Mouse (Mus musculus): ENCODE data around the gene Ppm1k. TPM values are rescaled to one million over a fixed set of nuclear protein-coding genes. Genes with fewer than 3 reads are reported as not detected.
"Not testable (repeated sequence)": the region's sequence is repeated elsewhere in the genome, so short reads cannot be mapped to it uniquely, and the experiment has no call there.

Ppm1k gene
- 10 to 100 TPM; 11.5 to 21.2 (median 15.5) TPM for total RNA-seq (2022)

- DNase-seq (ENCODE audit: low spot score in 2 of 2) = peak; percentile 98 to 99
These were observed at the start of gene Ppm1k for GRCm38 (mm10) chr6:57535386-57535936. TSS of gene Ppm1k (minus strand) at chr6:57535468.

DNA sequence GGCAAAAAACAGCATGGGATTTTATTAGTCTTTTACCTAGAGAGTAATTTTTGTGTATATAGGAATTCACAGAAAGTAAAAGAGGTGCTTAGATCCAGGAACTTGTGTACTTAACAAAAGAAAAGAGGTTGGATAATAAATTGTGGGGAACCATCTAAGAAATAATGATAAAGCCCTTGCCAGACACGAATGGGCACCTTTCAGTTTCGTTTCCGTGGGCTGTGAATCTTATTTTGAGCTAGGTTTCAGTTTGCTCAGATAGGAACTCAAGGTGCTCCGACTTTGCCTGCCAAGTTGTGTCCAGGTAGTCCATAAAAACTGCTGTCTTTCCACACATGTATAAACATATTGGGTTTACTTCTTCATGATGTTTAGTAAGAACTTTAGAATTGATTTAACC lies 47.1 kb upstream of the Ppm1k start:
- DNase-seq (ENCODE audit: low spot score in 2 of 2) = no peak

GRCm38 (mm10) chr6:57581595-57581994 lies 46.3 kb upstream of the Ppm1k start:
- DNase-seq (ENCODE audit: low spot score in 2 of 2) = no peak

GRCm38 (mm10) chr6:57580881-57581548 lies 45.7 kb upstream of the Ppm1k start, which contains the start of gene Herc6:
TSS of gene Herc6 (plus strand) at chr6:57581000.
- peak; percentile 30 to 47 for DNase-seq (ENCODE audit: low spot score in 2 of 2)

DNA sequence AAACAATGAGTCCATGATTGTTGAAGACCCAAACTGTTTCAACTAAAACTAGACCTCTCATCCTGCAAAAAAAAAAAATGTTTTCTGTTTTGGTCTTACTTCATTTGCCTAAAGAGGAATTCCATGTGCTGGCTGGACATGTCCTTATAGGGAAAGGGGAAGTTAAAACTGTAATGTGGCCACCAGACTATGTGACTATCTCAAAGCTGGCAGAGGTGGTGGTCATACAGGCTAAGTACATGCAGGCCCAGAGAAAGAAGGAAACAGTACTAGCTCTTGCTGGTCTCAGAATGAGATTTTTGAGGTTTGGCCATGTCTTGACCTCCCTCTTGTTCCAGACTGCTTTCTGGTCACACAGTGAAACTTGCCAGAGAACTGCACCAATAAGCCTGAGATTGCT lies 36.3 kb upstream of the Ppm1k start:
- DNase-seq (ENCODE audit: low spot score in 2 of 2) = no peak

DNA sequence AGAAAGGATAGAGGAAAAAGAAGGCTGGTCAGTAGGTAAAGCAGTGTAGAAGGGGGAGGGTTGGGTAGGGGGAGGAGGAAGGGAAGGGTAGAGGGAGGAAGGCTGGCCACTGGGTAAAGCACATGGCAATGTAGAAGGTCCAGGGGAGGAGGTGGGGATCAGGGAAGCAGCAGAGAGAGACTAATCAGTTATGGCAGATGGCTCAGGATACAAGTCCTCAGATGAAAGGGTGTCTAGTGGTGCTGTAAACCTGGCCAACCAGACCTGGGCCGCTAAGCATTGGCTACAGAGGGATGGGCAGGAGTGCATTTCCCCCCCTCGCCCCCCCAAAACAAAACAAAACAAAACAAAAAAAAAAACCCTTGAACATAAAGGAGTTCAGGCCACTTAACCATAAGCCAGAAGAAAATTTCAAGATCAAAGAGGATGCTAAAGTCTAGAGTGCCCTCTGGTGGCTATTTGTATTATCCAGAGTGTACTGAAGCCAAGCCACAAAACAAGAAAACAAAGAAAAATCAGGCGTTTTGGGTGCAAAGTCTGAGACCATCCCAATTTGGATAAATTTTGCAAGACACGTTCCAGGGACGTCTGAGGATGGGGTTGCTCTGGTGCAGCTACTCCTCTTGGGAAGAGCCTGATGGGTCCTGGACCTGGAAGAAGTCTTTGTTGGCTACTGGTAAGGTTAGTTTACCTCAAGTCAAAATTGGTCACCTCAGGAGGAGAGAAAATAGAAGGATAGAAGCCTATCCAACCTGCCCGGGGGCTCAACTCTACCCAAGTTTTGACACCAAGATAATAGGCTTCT lies 35.1 kb upstream of the Ppm1k start:
- no peak for DNase-seq (ENCODE audit: low spot score in 2 of 2)

GRCm38 (mm10) chr6:57567630-57568029 lies 32.4 kb upstream of the Ppm1k start:
- DNase-seq (ENCODE audit: low spot score in 2 of 2) = no peak

GRCm38 (mm10) chr6:57565452-57565851 lies 30.2 kb upstream of the Ppm1k start:
- DNase-seq (ENCODE audit: low spot score in 2 of 2) = no peak

GRCm38 (mm10) chr6:57563454-57563853 lies 28.2 kb upstream of the Ppm1k start:
- no peak for DNase-seq (ENCODE audit: low spot score in 2 of 2)

DNA sequence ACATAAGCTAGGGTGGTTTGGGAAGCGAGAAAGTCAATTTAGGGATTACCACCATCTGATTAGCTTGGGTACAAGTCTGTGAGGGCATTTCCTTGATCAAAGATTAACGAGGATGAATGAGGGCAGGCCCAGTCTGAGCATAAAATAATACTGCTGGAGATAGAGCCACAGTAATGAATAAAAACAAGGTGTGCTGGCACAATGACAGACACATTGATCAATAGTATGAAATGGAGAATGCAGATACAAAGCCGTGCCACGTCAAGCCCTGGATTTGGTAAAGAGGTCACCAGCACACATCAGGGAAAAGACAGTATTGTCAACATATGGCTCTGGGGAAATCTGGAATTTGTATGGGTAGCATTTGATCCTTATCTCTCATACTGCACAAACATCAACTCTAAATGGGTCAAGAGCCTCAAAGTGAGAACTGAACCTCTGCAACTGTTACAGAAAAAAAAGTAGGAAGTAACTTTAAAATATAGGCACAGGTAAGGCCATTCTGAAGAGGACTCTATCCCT lies 22.6 kb upstream of the Ppm1k start:
- DNase-seq (ENCODE audit: low spot score in 2 of 2) = no peak

DNA sequence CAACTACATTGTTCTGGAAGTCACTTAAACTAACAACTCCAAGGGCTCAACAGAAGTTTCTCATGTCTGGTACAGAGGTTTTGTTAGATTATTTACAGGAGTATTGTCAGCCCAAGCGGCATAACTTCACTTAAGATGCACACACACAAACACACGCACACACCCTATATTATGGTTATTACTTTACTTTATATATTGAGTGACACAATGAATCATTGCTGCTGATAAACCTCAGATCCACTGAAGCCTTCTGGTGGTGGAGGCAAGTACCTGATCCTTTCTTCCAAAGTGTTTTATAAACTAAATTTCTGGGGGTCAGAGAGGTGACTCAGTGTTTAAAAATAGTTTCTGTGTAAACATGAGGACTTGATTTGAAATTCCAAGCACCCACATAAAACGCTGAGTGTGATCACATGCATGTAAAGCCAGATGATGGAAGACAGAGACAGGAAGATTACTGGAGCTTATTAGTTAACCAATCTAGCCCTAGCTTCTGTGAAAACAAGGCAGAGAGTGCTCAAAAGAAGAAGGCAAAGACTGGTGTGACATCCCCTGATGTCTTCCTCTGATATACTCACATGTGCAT lies 16.0 kb upstream of the Ppm1k start:
- DNase-seq (ENCODE audit: low spot score in 2 of 2) = no peak

DNA sequence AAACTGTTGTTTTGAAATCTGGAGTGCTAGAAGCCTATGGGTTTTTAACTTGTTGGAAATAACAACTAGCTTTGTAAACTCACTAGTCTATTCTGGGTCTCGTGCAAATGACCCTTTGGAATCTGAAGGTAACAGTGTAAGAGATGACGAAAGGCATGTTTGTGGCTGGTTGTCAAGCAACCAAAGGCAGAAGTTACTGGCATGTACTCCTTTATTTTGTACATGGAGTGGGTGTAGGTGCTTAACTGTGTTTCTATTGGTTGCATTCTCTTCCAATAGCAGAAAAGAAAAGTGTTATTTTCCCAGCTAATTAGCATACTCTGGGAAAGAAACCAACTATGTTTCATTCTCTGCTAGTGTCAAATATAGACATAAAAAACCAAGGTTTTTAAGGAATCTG lies 9.6 kb upstream of the Ppm1k start:
- no peak for DNase-seq (ENCODE audit: low spot score in 2 of 2)

GRCm38 (mm10) chr6:57543591-57543990 lies 8.3 kb upstream of the Ppm1k start:
- not testable (repeated sequence) for DNase-seq (ENCODE audit: low spot score in 2 of 2)

DNA sequence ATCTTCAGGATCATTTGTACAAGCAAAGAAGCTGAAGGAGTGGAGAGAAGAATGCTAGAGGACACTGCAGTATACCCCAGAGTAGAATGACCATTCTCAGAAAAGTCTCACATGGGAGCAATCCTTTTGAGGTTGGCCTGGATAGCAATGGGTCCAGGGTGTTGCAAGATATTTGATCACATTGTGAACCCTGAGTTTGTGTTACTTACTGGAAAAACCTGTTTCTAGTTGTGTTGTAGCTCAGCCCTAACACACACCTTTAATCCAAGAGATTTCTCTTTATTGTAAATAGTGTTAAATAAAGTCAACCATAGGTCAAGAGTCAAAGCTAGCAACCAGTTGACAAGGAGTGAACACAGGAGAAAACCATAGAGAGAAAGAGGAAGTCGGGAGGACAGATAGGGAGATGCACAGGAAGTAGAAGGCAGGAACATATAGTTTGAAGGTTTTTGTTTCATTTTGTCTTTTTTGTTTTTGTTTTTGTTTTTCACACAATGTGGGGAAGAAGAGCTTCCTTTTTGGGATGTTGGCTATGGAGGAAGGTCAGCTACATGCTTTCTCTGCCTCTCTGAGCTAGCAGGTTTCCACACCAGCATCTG lies 6.6 kb upstream of the Ppm1k start:
- DNase-seq (ENCODE audit: low spot score in 2 of 2) = no peak

DNA sequence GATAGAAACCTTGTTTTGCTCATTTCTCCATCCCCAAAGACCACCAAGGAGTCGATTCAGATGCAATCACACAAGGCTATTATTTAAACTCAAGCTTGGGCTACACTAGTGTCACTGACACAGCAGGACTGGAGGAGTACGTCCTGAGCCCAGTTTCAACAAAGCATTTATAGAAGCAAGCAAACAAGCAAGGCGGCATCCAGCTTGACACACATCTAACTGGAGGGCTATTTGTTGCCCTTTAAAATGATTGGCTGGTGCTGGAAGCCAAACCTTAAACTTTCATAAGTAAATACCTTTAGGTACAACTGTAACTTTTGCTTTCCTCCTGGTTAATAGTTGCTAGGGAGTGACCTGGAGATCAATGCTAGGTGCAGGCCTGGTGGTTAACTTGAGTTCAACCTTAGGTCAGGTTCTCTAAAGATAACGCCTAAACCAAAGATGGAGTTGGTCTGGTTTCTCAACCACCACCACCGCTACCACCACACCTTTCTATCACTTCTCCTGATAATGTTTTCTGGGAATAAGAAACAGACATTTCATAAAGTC lies 5.8 kb upstream of the Ppm1k start:
- DNase-seq (ENCODE audit: low spot score in 2 of 2) = no peak

GRCm38 (mm10) chr6:57537887-57538286 lies 2.6 kb upstream of the Ppm1k start:
- DNase-seq (ENCODE audit: low spot score in 2 of 2) = no peak

GRCm38 (mm10) chr6:57535971-57536669 lies 852 bp upstream of the Ppm1k start:
- no peak for DNase-seq (ENCODE audit: low spot score in 2 of 2)

- DNase-seq (ENCODE audit: low spot score in 2 of 2) = peak; percentile 3 to 20
These were observed 519 bp downstream of the Ppm1k start for GRCm38 (mm10) chr6:57534611-57535286.

- DNase-seq (ENCODE audit: low spot score in 2 of 2) = peak in 1 of 2 experiments; percentile 12
These were observed 1.0 kb downstream of the Ppm1k start for GRCm38 (mm10) chr6:57534231-57534610.

DNA sequence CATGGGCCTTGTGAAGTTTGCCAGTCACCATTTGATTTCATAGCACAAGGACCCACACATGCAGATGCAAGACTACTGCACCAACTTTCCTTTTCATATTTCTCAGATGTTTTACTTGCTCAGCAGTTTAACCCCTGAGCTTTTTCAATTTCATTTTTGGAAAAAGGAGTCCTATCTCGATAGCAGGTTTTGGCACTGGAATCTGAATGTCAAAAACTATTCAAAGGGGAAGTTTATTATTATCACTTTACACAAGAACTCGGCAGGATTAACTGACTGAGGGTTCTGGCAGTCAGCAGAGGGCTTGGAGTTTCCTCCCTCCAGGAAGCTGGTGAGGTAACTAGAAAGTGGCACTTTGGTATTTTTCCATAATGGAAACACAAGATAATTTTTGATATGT lies 1.9 kb downstream of the Ppm1k start:
- no peak for DNase-seq (ENCODE audit: low spot score in 2 of 2)
